Mouse (Mus musculus) liver, embryonic 18 days (tissue): ENCODE results near the gene Sertad3. TPM values are rescaled to one million over a fixed set of nuclear protein-coding genes. Genes with fewer than 3 reads are reported as not detected.

Experiments
- polyA plus RNA-seq: library from polyadenylated mRNA; depleted of rRNA; stranded (reverse); fragments of >200 nt; gene quantifications from 2 replicates; pipeline ENCODE4 v1.2.3, GENCODE M21; 2012; rRNA removed

Gene Sertad3
- 21.2 and 21.3 TPM in 2 replicates for polyA plus RNA-seq

GRCm38 (mm10) chr7:27473156-27473834, at the start of gene Sertad3:
Gene Sertad3 (plus strand): TSS chr7:27473768.

GRCm38 (mm10) chr7:27447419-27448286, 25.9 kb upstream of the Sertad3 start, which contains the start of the genes Sptbn4 and Blvrb:
Gene Sptbn4 (minus strand): TSS chr7:27447686.
Gene Blvrb (plus strand): TSS chr7:27447978.

GRCm38 (mm10) chr7:27486770-27487697, 13.5 kb downstream of the Sertad3 start, which contains the start of gene Sertad1:
Gene Sertad1 (plus strand): TSS chr7:27486910.

GRCm38 (mm10) chr7:27499036-27499435, 25.5 kb downstream of the Sertad3 start, which contains the start of gene Prx:
Gene Prx (plus strand): TSS chr7:27499324.

GRCm38 (mm10) chr7:27522967-27523366, 49.4 kb downstream of the Sertad3 start, which contains the start of gene Hipk4:
Gene Hipk4 (plus strand): TSS chr7:27523267.

Other genes with a start within 250 kb of the Sertad3 start
- gene Itpkc, start 245.1 kb upstream of the Sertad3 start, polyA plus RNA-seq: 2.2 TPM in 2 replicates
- 15.1 and 15.2 TPM in 2 replicates for gene Coq8b, start 240.7 kb upstream of the Sertad3 start, polyA plus RNA-seq
- 2.5 TPM in 2 replicates for gene Numbl, start 215.3 kb upstream of the Sertad3 start, polyA plus RNA-seq
- gene Ltbp4, start 136.1 kb upstream of the Sertad3 start, polyA plus RNA-seq: 7.8 and 10.3 TPM in 2 replicates
- gene Shkbp1, start 117.7 kb upstream of the Sertad3 start, polyA plus RNA-seq: 13.2 and 13.6 TPM in 2 replicates
- gene Gm20479, start 116.3 kb upstream of the Sertad3 start, polyA plus RNA-seq: 0.29 TPM in 1 of 2 replicates, not detected in the other
- 0.07 and 0.10 TPM in 2 replicates for gene Sptbn4, start 26.1 kb upstream of the Sertad3 start, polyA plus RNA-seq
- 360 and 370 TPM in 2 replicates for gene Blvrb, start 25.8 kb upstream of the Sertad3 start, polyA plus RNA-seq
- 13.0 and 16.5 TPM in 2 replicates for gene Sertad1, start 13.1 kb downstream of the Sertad3 start, polyA plus RNA-seq
- 0.43 and 0.44 TPM in 2 replicates for gene Prx, start 25.6 kb downstream of the Sertad3 start, polyA plus RNA-seq
- 0.18 and 0.24 TPM in 2 replicates for gene Hipk4, start 49.5 kb downstream of the Sertad3 start, polyA plus RNA-seq
- 61.6 and 72.3 TPM in 2 replicates for gene Pld3, start 79.5 kb downstream of the Sertad3 start, polyA plus RNA-seq
- 7.1 and 8.2 TPM in 2 replicates for gene 2310022A10Rik, start 79.5 kb downstream of the Sertad3 start, polyA plus RNA-seq
- 28.2 and 30.4 TPM in 2 replicates for gene Akt2, start 117.8 kb downstream of the Sertad3 start, polyA plus RNA-seq
- gene Ttc9b, start 180.1 kb downstream of the Sertad3 start, polyA plus RNA-seq: not detected in 2 replicates
- gene Map3k10, start 200.8 kb downstream of the Sertad3 start, polyA plus RNA-seq: 4.6 and 5.2 TPM in 2 replicates
- 0.24 and 0.30 TPM in 2 replicates for gene Zfp607b, start 215.6 kb downstream of the Sertad3 start, polyA plus RNA-seq